In the genomic region with DNA sequence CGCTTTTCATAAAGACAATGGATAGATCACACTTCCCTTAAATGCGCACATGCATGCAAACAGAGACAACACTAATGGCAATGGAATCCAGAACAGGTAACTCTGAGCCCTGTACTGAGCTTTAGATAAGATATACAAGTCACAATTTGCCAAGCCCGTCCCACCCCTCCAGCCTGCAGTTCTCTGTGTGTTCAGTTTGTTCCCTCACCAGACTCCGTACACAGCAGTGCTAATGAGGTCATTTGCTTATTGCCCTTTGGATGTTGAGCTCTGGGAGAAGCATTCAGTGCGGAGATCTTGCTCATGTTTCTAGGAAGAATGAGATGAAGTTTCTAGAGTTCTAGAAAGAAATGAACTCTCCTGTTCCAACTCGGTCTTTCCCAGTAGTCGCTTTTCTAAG, we compare ENCODE assay signal across 11 mouse cellular contexts. TPM values are rescaled to one million over a fixed set of nuclear protein-coding genes. Genes with fewer than 3 reads are reported as not detected.
"Had no signal": no experiment of that assay in that cellular context is flagged by ENCODE, and none has a peak within 500 bp of the region (broad histone marks: within the 10 kb centered on the region; RNA-seq: fewer than 3 reads in every experiment).

No protein-coding gene starts in this region.

- H3K4me2 ChIP-seq: liver, embryonic 11.5 days; liver, embryonic 15.5 days; midbrain, embryonic 13.5 days had no signal

- H3K4me3 ChIP-seq: left cerebral cortex, adult 2 months; limb, embryonic 10.5 days; liver, embryonic 15.5 days; midbrain, embryonic 13.5 days had no signal

- H3K27ac ChIP-seq: hindbrain, postnatal 0 days; left cerebral cortex, adult 2 months; limb, embryonic 10.5 days; liver, embryonic 15.5 days; midbrain, embryonic 13.5 days had no signal

- H3K36me3 ChIP-seq: limb, embryonic 10.5 days; liver, embryonic 15.5 days; midbrain, embryonic 13.5 days had no signal

- H3K27me3 ChIP-seq: liver, embryonic 15.5 days; midbrain, embryonic 13.5 days had no signal

- H3K9ac ChIP-seq: liver, embryonic 15.5 days; midbrain, embryonic 13.5 days had no signal

- H3K4me1 ChIP-seq: limb, embryonic 10.5 days; liver, embryonic 15.5 days; midbrain, embryonic 13.5 days had no signal

- DNase-seq: lung, adult 2 months; lung, postnatal 36 days; thymus, adult 18-20 months; thymus, postnatal 14 days had no signal

- H3K9me3 ChIP-seq: limb, embryonic 10.5 days; liver, embryonic 15.5 days; midbrain, embryonic 13.5 days had no signal

- ATAC-seq: hindbrain, postnatal 0 days; lung, postnatal 0 days; midbrain, embryonic 13.5 days had no signal

RNA-seq across cellular contexts. Expression of a gene that starts 17.7 kb away (rescaled TPM):
- polyA plus RNA-seq: liver, embryonic 15.5 days had no signal
